Mouse (Mus musculus): Measurements from ENCODE around the gene Nacc1.

DNA sequence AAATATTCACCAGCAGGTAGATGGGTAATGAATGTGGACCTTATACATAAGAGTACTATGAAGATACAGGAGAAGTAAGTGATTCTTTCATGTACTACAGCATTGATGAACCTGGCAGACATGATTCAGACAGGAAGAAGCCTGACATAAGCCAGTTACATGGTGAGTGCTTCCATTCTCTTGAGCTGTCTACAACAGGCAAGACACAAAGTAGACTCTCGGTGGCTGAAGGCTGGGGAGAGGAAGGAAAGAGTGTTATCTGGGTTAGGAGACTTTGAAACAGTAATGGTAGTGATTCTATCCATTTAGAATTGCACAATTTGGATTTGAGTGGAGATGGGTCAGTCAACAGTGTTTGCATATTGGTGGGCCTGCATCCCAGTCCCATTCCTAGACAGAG, 28.7 kb downstream of the Nacc1 start:
- TF ChIP-seq POLR2A (IDR thresholded peaks at IDR 0.05; ENCODE audit: control insufficient read depth, extremely low read depth, insufficient read depth, low read length, poor library complexity) (no peak), CTCF (IDR thresholded peaks at IDR 0.05; ENCODE audit: borderline replicate concordance, control insufficient read depth, extremely low read depth, insufficient read depth, low read length, poor library complexity) (no peak)

Data from thymus, adult 2 months (tissue).